Mouse (Mus musculus) kidney, adult 8-10 months (tissue): Measurements from ENCODE around the gene Cd38.

Experiments
- DNase-seq, 2 experiments: peaks; one replicate each; pipeline ENCODE4 v3.0.0; 2022

Cd38 gene

DNA sequence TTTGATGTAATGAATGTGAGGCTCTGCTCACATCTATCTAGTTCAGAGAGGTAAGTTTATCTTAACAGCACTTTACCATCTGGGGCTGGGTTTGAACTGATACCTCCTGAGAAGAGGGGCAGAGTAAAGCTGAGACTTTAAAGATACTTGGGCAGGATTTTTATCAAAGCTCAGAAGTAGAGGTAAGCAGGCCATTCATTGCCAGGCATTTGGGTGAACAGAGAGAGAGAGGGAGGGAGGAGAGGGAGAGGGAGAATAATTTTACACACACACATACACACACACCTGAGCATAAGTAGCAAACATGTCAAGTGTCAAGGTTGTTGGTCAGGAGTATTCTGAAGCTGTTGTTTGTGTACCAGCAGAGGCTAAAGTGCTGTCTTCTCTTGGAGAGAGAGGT lies at the start of gene Cd38:
TSS of gene Cd38 (plus strand) at position 301 of the 400 bp plus-strand sequence.
- DNase-seq, result no peak

DNA sequence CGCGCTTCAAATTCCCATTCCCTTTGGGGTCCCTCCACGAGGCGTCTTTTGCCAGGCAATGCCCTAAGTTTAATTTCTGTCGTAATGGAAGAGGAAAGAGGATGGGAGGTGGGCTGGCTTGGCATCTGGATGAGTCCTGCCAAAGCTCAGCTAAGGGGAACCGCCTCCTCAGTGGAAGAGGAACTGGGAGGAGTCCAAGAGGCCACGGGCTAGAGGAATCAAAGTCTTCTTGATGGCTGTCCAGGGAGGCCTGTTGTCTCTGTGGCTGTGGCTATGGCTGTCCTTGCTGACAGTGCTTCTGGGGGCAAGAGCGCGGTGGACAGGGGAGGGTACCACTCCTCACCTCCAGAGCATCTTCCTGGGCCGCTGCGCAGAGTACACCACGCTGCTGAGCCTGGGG lies 49.7 kb upstream of the Cd38 start, which contains the start of gene Bst1:
TSS of gene Bst1 (plus strand) at position 191 of the 400 bp plus-strand sequence.
- no peak for DNase-seq

DNA sequence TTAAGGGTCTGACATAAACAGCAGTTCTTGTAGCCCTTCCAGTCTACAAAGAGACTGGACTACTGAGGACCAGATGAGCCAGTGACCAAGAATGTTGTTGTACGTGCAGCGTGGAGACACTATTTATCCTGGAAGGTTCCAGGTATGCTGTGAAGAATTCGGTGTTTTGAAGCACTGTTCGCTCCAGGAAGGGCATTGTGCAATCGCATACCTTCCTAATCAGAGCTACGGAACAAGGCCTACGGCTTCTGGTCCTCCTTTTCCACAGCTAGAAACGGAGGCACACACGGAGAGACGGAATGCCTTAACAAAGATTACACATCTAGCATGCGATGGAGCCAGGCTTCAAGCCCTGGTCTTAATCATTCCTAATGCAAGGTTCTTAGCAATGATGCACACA lies 47.6 kb upstream of the Cd38 start:
- DNase-seq, result no peak

DNA sequence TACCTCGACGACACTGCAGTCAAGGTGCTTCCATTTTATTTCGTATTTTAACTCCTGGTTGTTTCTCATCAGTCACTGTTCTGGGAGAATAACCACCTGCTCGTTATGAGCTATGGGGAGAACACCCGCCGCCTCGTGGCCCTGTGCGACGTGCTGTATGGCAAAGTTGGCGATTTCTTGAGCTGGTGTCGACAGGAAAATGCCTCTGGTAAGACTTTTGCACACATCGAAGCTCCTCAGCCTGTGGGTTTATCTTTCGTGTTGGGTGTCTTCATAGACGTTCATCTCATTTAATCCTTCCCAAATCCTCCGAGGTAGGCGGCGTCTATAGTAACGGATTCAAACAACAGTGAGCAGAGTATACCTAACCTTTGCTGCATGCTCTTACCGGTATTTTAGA lies 46.8 kb upstream of the Cd38 start, which contains the start of gene Fbxl5:
TSS of gene Fbxl5 (minus strand) at position 101 of the 400 bp plus-strand sequence.
- DNase-seq, result no peak

DNA sequence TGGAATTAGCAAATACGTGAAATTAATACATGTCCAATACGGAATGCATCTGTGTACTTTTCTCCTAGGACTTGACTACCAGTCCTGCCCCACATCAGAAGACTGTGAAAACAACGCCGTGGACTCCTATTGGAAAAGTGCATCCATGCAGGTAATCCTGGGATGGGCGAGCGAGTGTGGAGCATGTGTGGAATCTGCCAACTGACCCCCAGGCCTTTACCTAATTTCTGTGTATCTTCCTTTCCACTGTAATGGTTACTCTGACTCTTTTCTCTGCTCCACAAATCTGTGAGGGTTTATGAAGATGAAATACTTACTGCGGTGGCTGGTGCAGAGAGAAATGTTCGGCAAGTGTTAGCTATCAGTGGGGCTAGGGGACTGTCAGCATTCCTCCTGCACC lies 46.2 kb upstream of the Cd38 start:
- no peak for DNase-seq

DNA sequence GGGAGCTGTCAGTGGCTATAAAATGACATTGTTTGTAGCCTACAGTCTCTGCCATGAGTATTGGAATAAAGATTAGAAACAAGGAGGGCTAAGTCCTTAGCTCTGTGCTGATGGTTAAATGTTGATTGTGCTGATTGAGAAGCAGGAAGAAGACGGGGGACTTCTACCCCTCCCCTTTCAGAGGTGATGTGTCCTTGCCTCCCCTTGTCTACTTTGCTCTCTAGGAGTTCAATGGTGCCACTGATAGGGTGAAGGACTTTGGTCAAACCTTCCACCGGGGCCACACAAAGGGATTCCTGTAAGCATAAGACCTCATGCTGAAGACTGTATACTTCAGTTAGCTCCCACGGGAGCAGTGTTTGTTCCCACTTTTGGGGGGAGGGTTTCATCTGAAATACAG lies 45.5 kb upstream of the Cd38 start:
- no peak for DNase-seq

DNA sequence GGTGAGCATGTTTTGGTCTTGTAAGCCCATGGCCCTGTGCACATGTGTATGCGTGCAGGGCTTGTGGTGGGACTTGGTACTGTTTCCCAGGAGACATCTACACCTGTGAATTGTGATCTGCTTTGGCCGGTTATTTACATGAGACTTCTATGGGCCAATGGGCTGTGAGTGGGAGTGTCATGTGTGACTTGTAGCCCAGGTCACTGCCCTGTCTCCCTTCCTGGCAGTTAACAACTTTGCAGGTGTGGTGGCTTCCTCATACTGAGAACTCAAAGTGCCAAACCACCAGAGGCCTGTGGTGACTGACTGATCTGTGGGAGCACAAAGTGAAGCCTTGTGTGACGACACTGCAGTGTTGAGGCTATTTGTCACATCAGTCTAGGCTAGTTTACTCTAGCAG lies 43.8 kb upstream of the Cd38 start:
- DNase-seq, result no peak

DNA sequence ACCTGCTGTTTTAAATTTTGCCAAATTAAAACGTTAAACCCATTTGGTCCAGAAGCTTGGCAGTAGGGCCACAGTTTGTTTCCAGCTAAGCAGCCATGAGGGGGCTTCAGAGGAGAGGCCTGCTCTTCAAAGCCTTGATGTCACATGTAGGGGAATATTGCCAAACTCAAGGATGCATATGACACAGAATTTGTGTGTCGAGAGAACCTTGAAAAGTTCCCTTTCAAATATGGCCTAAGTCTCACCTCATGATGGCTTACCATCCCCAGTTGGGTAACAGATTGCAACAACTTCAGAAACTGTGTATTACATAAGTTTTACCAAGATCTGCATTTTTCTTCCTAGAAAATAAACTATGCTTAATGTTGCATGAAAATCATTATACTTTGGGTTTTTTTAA lies 41.5 kb upstream of the Cd38 start:
- DNase-seq, result no peak

DNA sequence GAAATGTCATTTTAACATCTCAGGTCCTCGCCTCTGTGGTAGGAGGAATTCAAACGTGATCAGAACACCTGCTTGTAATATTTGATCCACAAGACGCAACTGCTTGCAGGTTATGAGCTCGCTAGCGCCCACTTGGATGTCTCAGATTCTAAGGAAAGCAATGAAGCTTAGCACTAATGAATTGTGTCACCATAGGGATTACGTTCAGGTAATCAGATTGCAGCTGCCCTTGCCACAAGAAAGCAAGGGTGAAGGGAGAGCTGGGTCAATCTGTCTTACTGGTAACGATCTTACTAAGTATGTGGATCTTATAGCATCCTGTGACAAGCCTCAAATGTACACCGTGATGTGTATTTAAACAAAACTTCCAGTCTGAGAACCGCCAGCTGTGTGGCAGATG lies 41.0 kb upstream of the Cd38 start:
- DNase-seq, result no peak

DNA sequence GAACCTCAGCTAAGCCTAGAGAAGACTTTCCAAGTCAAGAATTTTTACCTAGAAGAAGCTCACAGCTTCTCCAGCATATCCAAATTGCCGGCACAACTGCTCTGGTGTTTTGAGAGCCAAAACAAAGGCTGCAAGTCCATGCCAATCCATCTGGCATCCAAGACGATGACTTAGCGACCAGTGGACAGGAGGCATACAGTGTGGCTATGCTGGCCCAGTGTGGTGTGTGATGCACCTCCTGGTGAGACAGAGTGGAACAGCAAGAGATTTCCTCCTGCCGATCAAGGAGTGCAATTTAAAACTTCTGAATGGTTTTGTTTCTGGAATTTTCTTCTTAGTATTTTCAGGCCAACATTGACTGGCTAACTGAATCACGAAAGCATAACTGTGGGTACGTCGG lies 31.8 kb upstream of the Cd38 start:
- no peak for DNase-seq

DNA sequence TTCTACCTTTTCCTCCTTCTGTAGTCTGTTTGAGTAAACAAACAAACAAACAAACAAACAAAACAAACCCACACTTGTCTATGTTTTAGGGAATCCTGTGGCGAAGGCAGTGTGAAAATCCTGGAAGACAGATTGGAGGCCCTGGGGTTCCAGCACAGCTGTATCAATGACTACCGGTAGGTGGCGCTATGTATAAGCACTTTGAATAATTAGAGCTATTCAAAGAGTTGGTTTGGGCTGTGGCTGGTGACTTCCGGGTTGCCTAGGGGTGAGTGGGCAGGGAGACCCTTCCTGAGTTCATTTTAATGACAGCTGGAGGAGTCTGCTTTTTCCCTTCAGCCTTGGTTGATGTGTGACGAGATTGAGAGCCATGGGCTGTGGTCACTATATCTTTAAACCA lies 31.0 kb upstream of the Cd38 start:
- DNase-seq, result peak in 1 of 2 experiments; percentile 33

DNA sequence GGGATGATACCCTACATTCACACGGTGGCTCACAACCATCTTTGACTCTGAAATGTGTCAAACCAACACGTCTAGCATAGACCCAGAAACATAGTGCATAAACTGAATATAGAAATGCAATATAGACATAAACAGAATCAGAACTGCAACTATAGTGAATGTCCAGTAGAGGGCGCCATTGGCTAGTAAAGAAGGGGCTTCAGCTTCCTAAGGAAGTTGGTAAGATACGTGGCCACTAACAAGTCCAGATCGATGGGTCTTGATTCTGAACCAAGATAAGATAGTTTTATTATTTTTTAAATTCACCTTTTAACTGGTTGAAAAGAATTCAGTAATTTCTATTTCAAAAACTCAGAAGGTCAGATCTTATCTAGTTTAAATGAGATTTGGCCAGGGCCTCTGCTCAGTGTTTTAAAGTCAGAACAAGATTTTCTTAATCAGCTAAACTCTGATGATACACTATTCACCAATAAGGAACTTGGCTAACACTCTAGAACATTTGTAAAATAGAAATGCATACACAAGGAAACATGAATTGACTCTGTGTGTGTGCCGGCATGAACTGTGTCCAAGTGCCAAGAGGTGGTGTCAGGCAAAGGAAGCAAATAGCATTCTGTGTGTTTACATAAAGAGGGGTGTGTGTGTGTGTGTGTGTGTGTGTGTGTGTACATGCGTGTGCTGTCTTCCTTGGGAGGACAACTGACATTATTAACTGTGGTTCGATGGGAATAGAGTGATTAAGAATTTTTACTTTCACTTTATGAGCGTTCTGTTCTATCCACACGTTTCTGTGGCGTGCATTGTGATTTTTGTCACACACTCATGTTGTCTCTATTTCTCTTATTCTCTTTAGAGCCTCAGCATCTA lies 27.0 kb upstream of the Cd38 start:
- peak in 1 of 2 experiments; percentile 25 for DNase-seq

DNA sequence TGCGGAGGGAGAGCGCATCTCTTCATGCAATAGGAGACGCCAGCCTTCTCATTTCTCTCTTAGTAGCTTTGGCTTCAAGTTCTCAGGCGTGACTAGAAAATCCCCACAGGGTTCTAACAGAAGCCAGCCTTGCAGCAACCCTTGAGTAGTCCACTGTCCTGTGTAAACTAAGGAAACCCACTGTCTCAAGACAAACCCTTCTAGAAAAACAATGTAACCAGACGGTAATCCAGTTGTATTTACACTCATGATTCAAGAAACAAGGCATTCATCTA lies 26.4 kb upstream of the Cd38 start:
- DNase-seq, result no peak

DNA sequence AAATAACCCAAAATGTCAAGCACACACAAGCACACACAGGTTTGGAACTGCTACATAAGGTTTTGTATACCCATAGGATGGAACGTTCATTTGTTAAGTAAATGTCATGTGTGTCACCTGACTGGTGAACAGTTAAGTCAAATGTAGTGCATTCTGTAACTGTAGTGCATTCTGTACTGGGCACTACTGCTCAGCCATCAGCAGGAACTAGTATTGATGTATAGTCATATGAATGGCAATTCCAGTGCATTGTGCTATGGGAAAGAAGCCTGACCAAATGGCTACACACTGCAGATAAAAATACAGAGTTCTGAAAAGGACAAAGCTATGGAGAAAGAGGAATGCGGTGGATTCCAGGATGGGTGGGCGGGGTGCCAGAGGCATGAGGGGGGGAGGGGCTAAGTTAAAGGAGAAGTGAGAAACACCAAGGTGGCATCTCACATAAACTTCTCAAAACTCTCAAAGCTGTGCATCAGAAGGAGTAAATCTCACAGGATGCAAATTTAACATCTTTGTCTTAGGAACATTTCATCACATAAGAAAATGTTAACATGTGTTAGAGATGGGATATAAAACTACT lies 25.7 kb upstream of the Cd38 start:
- DNase-seq, result no peak

DNA sequence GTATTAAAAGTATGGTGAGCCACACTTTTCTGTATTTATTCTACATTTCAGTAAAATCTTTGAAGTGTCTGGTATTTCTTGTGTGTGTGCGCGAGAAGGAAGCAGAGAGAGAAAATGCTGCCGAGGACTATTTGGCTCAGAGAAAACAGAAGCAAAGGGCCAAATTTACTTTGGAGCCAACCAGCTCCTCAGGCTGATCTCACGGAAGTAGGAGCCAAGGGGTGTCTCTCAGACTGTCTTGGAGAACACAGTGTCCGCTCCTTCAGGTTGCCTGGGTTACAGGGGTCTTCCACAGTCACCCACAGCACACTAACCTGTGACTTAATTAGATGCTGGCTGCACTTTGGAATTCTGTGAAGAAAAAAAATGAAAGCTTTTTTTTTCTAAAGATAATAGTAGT lies 23.3 kb upstream of the Cd38 start:
- no peak for DNase-seq

DNA sequence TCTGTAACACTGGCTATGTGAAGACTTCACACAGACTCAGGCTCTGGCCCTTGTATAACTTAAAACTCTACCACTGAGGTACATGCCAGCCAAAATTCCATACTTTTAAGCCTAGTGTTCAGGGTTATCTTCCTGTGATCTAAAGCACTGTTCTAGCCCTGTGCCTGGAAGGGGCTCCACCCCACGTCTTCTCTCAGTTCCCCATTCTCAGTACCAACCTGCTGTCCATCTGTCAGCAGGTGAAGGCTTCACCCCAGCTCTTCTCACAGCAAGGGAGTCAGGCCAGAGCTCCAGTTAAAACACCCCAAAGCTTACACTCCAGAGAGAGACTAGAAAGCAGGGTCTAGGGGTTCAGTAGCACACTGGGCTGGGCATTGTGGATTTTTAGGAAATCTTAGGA lies 22.7 kb upstream of the Cd38 start:
- DNase-seq, result no peak

DNA sequence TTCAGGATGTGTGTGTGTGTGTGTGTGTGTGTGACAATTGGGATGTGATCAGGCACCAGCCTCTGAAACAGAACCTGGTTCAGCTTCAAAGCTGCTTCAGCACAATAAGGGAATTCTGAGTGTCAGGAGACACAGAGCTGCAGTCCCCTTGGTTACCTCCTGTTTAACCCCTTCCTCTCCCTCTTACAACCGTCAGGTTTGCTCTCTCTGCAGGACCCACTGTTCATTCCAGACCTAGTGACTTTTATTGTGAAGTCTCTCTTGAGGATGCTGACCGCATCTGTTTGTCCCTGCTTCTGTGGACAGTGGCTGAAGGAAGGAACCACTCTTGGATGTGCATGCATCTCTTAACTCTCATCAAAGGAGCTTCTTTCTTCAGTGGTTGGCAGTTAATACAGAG lies 22.1 kb upstream of the Cd38 start:
- DNase-seq, result no peak

DNA sequence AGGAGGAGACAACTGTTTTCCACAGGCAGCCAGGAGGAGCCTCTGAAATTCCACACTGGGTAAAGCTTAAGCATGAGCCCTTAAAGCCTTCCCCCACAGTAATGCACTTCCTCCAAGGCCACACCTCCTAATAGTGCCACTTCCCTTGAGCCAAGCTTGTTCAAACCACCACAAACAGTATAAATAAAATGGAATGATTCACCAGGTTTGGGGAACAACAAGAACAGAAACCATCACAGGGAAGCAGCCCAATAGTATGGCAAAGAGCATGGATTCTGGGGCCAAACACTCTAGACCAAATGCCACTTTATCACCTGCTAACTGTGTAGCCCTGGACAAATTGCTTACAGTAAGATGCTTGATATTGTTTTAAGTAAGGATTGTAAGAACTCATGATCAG lies 20.8 kb upstream of the Cd38 start:
- no peak for DNase-seq

DNA sequence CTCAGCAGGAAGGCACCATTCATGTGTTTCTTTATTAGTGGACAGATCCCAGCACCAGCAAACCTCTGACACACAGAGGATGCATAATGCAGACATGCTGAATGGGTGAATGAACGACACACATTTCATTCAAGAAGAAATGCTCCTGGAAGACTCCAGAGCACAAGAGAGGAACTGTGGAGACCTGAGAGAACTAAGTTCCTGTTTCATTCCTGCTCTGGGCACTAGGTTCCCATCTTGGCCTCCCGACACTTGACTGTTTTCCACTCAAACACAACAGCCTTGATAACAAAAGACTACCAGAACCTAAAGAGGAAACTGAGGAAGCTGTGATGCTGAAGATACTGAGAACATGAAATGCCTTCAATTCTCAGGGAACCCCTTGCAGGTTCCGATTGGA lies 20.1 kb upstream of the Cd38 start:
- no peak for DNase-seq

DNA sequence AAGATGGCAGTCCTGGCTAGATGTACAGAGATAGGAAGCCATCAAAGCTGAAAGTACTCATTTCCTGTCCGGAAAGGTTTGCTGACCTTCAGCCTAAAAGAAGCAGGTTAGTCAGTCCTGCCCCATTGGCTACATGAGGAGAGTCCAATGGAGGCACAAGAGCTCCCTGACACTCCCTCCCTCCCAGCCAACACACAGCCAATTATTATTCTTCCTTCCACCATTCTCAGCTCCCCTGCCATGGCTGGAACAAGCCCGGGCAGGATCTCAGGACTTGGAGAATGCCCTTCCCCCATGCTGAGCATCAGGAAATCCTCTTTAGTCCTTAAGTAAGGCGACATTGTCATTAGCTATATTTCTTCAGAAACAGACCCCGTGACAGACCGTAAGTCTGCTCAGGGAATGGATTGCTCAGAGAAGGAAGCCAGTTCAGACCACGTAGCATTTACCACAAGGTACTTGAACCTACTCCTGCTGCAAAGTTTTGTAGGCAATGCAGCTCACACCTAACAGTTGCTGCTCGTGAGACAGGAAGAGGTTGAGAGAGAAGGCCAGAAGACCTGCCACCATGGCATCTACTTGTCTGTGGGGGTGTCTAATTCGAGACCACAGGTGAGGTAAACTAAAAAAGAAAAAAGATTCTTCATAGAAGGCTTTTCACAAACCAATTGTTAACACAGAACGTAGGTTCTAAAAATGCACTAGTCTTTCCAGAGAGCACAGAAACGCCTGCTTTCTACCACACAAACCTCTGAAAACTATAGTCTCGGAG lies 15.1 kb upstream of the Cd38 start:
- DNase-seq, result no peak

DNA sequence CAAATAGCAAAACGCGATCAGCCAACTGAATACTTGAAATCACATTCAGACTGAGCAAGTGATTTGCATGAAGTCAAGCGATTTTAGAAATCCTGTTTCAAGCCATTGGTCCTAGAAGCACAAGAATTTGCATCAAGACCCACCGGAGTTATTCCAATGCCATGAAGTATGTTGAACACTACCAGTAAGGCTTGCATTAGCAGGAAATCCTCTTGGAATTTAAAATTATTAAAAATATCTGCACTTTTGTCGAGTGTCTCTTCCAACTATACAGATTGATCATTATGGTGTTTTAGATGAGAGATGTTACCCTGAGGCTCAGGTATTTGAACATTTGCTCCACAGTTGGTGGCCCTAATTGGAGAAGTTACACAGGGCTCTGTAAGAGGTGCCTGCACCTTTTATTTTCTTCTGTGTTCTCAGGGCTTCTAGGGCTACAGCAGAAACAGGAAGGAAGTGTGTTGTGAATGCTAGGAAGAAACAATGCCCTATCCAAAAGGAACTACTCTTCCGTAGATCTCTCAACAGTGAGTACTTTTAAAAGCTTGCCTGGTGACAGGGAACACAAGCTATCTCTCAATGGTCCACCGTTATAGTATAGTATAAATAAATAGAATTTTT lies 14.4 kb upstream of the Cd38 start:
- peak in 1 of 2 experiments; percentile 12 for DNase-seq

DNA sequence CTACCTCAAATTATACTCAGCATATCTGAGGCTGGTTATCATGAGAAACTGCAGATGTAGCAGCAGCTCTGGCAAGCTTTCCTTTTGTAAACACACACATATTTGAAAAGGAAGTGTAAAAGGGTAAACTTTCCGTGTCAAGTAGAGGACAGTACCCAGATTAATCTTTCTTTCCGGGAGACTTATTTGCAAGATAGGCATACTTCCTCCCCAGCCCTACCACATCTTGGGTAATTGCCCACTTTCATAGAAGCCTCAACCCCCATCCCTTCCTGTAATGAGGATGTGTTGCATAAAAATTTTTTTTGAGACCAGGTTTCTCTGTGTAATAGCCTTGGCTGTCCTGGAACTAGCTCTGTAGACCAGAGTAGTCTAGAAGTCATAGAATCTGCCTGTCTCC lies 12.6 kb upstream of the Cd38 start:
- peak in 1 of 2 experiments; percentile 49 for DNase-seq

DNA sequence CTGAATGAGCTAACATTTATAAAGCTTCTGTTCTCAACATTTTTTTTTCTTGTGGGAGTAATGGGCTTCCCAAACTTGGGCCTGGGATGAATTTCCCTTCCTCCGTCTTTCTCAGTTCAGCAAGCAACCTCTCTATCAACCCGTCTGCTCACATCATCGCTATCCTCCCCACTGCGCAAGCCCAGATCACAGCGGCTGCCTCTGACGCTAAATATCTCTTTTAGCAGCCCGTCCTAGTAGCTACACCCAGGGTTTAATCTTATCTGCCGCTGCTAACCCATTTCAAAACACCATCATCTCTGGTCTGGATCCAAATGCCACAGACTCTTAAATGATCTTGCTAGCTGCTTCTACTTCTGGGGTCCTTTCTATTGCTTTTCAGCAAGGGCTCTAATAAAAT lies 8.7 kb upstream of the Cd38 start:
- no peak for DNase-seq

DNA sequence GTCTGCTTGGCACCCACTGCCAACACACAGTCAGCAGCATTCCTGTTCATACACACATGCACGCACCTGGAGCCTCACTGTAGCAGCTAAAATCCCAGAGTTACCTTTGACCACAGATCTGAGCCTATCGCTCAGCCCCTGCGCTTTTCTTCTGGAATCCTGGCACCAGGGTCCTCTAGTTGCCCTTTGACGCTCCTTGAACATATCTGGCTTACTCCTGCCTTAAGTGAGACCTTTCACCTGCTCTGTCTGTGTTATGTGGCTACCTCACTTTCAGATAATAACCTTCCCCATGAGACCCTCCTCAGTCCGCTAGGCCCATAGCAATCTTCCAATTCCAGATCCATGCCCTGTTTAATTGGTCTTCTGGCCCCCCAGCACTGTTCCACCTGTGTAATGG lies 8.3 kb upstream of the Cd38 start:
- DNase-seq, result no peak
